In genomic region chr3:101966825-101967558, GRCm38 (mm10) we compare ENCODE assay signal across 14 mouse cellular contexts. TPM values are rescaled to one million over a fixed set of nuclear protein-coding genes. Genes with fewer than 3 reads are reported as not detected.
DNase-seq lines count a peak whose midpoint lies in the region; ATAC-seq and TF ChIP-seq lines count a peak whose summit lies in the region.
"Had no signal": no experiment of that assay in that cellular context is flagged by ENCODE, and none has a peak within 500 bp of the region (broad histone marks: within the 10 kb centered on the region; RNA-seq: fewer than 3 reads in every experiment).

No protein-coding gene starts in this region.

- no peak overlapping the region for H3K4me3 ChIP-seq in liver, embryonic 12.5 days
- H3K4me3 ChIP-seq in liver, postnatal 0 days (ENCODE audit: low read depth, low read length), result no peak overlapping the region
- H3K4me3 ChIP-seq in forebrain, embryonic 13.5 days, result no peak overlapping the region
- no peak overlapping the region for H3K4me3 ChIP-seq in neural tube, embryonic 15.5 days (replicated peaks)
- H3K4me3 ChIP-seq: heart, embryonic 12.5 days; intestine, embryonic 15.5 days had no signal

- DNase-seq in liver, postnatal 0 days, result no peak
- peak; percentile 74 for DNase-seq in mesoderm, embryonic 11.5 days (ENCODE audit: low read depth, low spot score)
- no peak for DNase-seq in kidney, postnatal 25 days
- no peak for DNase-seq in cerebellum, postnatal 25 days
- no peak for DNase-seq in kidney, adult 18-20 months
- DNase-seq: adrenal gland, postnatal 25 days; cerebellum, postnatal 36 days had no signal

- H3K4me1 ChIP-seq in liver, embryonic 12.5 days, result no peaks in the 10 kb centered on the region
- H3K4me1 ChIP-seq in liver, postnatal 0 days (ENCODE audit: insufficient read depth), result no peaks in the 10 kb centered on the region
- H3K4me1 ChIP-seq in forebrain, embryonic 13.5 days, result peaks cover 30% of the 10 kb centered on the region
- H3K4me1 ChIP-seq in neural tube, embryonic 15.5 days, result peaks cover 32% of the 10 kb centered on the region
- H3K4me1 ChIP-seq: heart, embryonic 12.5 days; intestine, embryonic 15.5 days had no signal

- H3K9ac ChIP-seq in liver, embryonic 12.5 days, result no peak overlapping the region
- H3K9ac ChIP-seq in liver, postnatal 0 days (replicated peaks), result no peak overlapping the region
- H3K9ac ChIP-seq in forebrain, embryonic 13.5 days, result no peak overlapping the region
- peak overlapping the region; percentile 14; the same call in 1 of the 2 replicates for H3K9ac ChIP-seq in neural tube, embryonic 15.5 days (replicated peaks)
- H3K9ac ChIP-seq: heart, embryonic 12.5 days; intestine, embryonic 15.5 days had no signal

- no peak for TF ChIP-seq EP300 in liver, postnatal 0 days (IDR thresholded peaks at IDR 0.05; ENCODE audit: low read depth)

- 48% methylated on average over 3 of the region's 3 CpGs for WGBS in liver, embryonic 12.5 days (ENCODE audit: insufficient replicate concordance)
- 40% methylated on average over 3 of the region's 3 CpGs for WGBS in liver, postnatal 0 days (ENCODE audit: insufficient replicate concordance)
- WGBS in forebrain, embryonic 13.5 days, result 42% methylated on average over 3 of the region's 3 CpGs
- 4% methylated on average over 3 of the region's 3 CpGs for WGBS in neural tube, embryonic 15.5 days

- H3K4me2 ChIP-seq in liver, embryonic 12.5 days, result no peak overlapping the region
- no peak overlapping the region for H3K4me2 ChIP-seq in liver, postnatal 0 days (ENCODE audit: low read depth, low read length)
- no peak overlapping the region for H3K4me2 ChIP-seq in forebrain, embryonic 13.5 days
- H3K4me2 ChIP-seq in neural tube, embryonic 15.5 days, result no peak overlapping the region
- H3K4me2 ChIP-seq: heart, embryonic 12.5 days; intestine, embryonic 15.5 days had no signal

- H3K27ac ChIP-seq in liver, embryonic 12.5 days, result no peak overlapping the region
- H3K27ac ChIP-seq in liver, postnatal 0 days (ENCODE audit: low read depth), result no peak overlapping the region
- H3K27ac ChIP-seq in forebrain, embryonic 13.5 days, result peak overlapping the region; percentile 31; the same call in 1 of the 2 replicates
- H3K27ac ChIP-seq in neural tube, embryonic 15.5 days (replicated peaks), result peak overlapping the region; percentile 64
- H3K27ac ChIP-seq: intestine, embryonic 15.5 days had no signal

- no peaks in the 10 kb centered on the region for H3K36me3 ChIP-seq in liver, embryonic 12.5 days
- H3K36me3 ChIP-seq in liver, postnatal 0 days (replicated peaks; ENCODE audit: insufficient read depth, low read length), result no peaks in the 10 kb centered on the region
- H3K36me3 ChIP-seq in forebrain, embryonic 13.5 days (ENCODE audit: poor library complexity, severe bottlenecking), result no peaks in the 10 kb centered on the region
- no peaks in the 10 kb centered on the region for H3K36me3 ChIP-seq in neural tube, embryonic 15.5 days
- H3K36me3 ChIP-seq: heart, embryonic 12.5 days; intestine, embryonic 15.5 days had no signal

- TF ChIP-seq CTCF in liver, postnatal 0 days (IDR thresholded peaks at IDR 0.05; ENCODE audit: low read depth), result no peak

- ATAC-seq in liver, embryonic 12.5 days, result 0 out of 2 replicates have a peak, but pooled peaks have one; percentile 24
- ATAC-seq in liver, postnatal 0 days, result no peak
- peak; percentile 67 for ATAC-seq in forebrain, embryonic 13.5 days
- peak; percentile 81 for ATAC-seq in neural tube, embryonic 15.5 days (ENCODE audit: low FRiP score)
- ATAC-seq: intestine, embryonic 15.5 days; Patski had no signal

- H3K27me3 ChIP-seq in liver, embryonic 12.5 days (replicated peaks), result no peaks in the 10 kb centered on the region
- no peaks in the 10 kb centered on the region for H3K27me3 ChIP-seq in liver, postnatal 0 days (ENCODE audit: insufficient read depth, low read length)
- H3K27me3 ChIP-seq in forebrain, embryonic 13.5 days, result 0 out of 2 replicates have a peak, but pooled peaks cover 6% of the 10 kb centered on the region
- no peaks in the 10 kb centered on the region for H3K27me3 ChIP-seq in neural tube, embryonic 15.5 days (replicated peaks)
- H3K27me3 ChIP-seq: heart, embryonic 12.5 days; intestine, embryonic 15.5 days; Patski had no signal

- H3K9me3 ChIP-seq in liver, embryonic 12.5 days (replicated peaks), result no peaks in the 10 kb centered on the region
- H3K9me3 ChIP-seq in liver, postnatal 0 days (ENCODE audit: low read length), result 0 out of 2 replicates have a peak, but pooled peaks cover 2% of the 10 kb centered on the region
- H3K9me3 ChIP-seq in forebrain, embryonic 13.5 days (replicated peaks), result no peaks in the 10 kb centered on the region
- no peaks in the 10 kb centered on the region for H3K9me3 ChIP-seq in neural tube, embryonic 15.5 days (replicated peaks)
- H3K9me3 ChIP-seq: heart, embryonic 12.5 days; intestine, embryonic 15.5 days had no signal

RNA-seq across cellular contexts. Expression of gene Slc22a15, which starts 42.7 kb away (rescaled TPM):
- polyA plus RNA-seq in liver, embryonic 12.5 days (2016; fragmentation: Nextera tagmentation; extraction: Ambion mirVana), result 1.6 and 1.8 TPM in 2 replicates
- 5.0 and 5.4 TPM in 2 replicates for polyA plus RNA-seq in liver, postnatal 0 days (2015; fragmentation: Nextera tagmentation; extraction: Ambion mirVana)
- polyA plus RNA-seq in forebrain, embryonic 13.5 days (2015; fragmentation: Nextera tagmentation; extraction: Ambion mirVana), result 4.8 and 5.5 TPM in 2 replicates
- 5.1 and 5.6 TPM in 2 replicates for polyA plus RNA-seq in neural tube, embryonic 15.5 days (2015; fragmentation: Nextera tagmentation; extraction: Ambion mirVana)

RNA-seq across cellular contexts. Expression of gene Nhlh2, which starts 42.9 kb away (rescaled TPM):
- not detected in 2 replicates for polyA plus RNA-seq in liver, embryonic 12.5 days (2016; fragmentation: Nextera tagmentation; extraction: Ambion mirVana)
- polyA plus RNA-seq in liver, postnatal 0 days (2015; fragmentation: Nextera tagmentation; extraction: Ambion mirVana), result not detected in 2 replicates
- 34.4 and 44.4 TPM in 2 replicates for polyA plus RNA-seq in forebrain, embryonic 13.5 days (2015; fragmentation: Nextera tagmentation; extraction: Ambion mirVana)
- polyA plus RNA-seq in neural tube, embryonic 15.5 days (2015; fragmentation: Nextera tagmentation; extraction: Ambion mirVana), result 14.9 and 19.2 TPM in 2 replicates
- polyA plus RNA-seq: intestine, embryonic 15.5 days; liver, embryonic 16.5 days; Patski had no signal

Comparison
In these comparisons a context has a peak if more than half of its experiments do, and no peak if none do; other contexts are left out.
1. H3K27ac ChIP-seq: peak in forebrain, embryonic 13.5 days (single experiment) and neural tube, embryonic 15.5 days (single experiment); none in liver, embryonic 12.5 days (single experiment) and liver, postnatal 0 days (single experiment).
2. RNA of gene Nhlh2, which starts 42.9 kb away (polyA plus RNA-seq): 34.4 to 44.4 TPM in forebrain, embryonic 13.5 days and 14.9 to 19.2 TPM in neural tube, embryonic 15.5 days; not detected in liver, embryonic 12.5 days and not detected in liver, postnatal 0 days; every median in the first group is over 10 times any median in the second.